Mouse (Mus musculus): ENCODE results near the gene Dhrs4.

DNA sequence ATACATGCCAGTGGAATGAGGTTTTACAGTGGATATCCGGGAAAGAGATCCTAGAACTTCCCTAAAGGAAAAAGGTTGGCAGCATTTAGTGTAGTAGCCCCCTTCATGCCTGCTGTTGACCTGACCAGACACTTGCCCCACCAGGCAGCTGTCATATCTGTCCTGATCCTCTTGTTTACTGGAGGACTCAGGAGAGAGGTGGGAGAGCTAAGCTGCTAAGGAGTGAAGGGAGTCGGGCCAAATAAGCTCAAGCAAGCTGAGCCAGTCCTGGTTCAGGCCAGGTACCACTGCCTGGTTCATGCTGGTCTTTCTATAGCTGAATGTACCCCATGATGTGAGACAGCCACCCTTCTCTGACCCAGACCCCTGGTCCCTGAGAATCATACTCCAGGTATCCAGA, 48.1 kb downstream of the Dhrs4 start:
- TF ChIP-seq POLR2A (IDR thresholded peaks at IDR 0.05; ENCODE audit: insufficient read depth, low read length) (no peak), CTCF (IDR thresholded peaks at IDR 0.05; ENCODE audit: low read depth, low read length) (no peak)

All from ES-Bruce4 (cell line).